Mouse (Mus musculus) midbrain, embryonic 14.5 days (tissue): ENCODE data around the gene Ldb3. TPM values are rescaled to one million over a fixed set of nuclear protein-coding genes. Genes with fewer than 3 reads are reported as not detected.

Source experiments
- ATAC-seq: fragments of 200-750 bp; cut with Nextera tagmentation; 2 replicates; pipeline ENCODE4 v1.8.0; 2017; ENCODE audit warnings: moderate number of reproducible peaks, moderate library complexity; ENCODE audit not compliant: low FRiP score, low TSS enrichment
- DNase-seq: peaks from one replicate; pipeline ENCODE4 v3.0.0-alpha.2; 2015
- H3K27ac ChIP-seq: fragments of 300-500 bp; sonication (generic); replicated peaks from 2 replicates; pipeline ENCODE4 v1.5.1; 2014; ENCODE audit warnings: mild to moderate bottlenecking, low read depth, low read length, moderate library complexity
- H3K27me3 ChIP-seq: fragments of 300-500 bp; sonication (generic); 2 replicates; pipeline ENCODE4 v1.6.1; 2014; ENCODE audit warnings: low read length, control low read depth, mixed read lengths; ENCODE audit not compliant: control insufficient read depth, insufficient read depth
- H3K36me3 ChIP-seq: fragments of 300-500 bp; sonication (generic); 2 replicates; pipeline ENCODE4 v1.6.1; 2014; ENCODE audit warnings: low read length, control low read depth; ENCODE audit not compliant: control insufficient read depth, insufficient read depth
- H3K4me1 ChIP-seq: fragments of 300-500 bp; sonication (generic); 2 replicates; pipeline ENCODE4 v1.6.1; 2014; ENCODE audit warnings: mild to moderate bottlenecking, antibody characterized with exemption, low read length, control low read depth; ENCODE audit not compliant: control insufficient read depth, insufficient read depth
- H3K4me2 ChIP-seq: fragments of 300-500 bp; sonication (generic); 2 replicates; pipeline ENCODE4 v1.6.1; 2014; ENCODE audit warnings: mild to moderate bottlenecking, low read length, moderate library complexity
- H3K4me3 ChIP-seq: fragments of 300-500 bp; sonication (generic); replicated peaks from 2 replicates; pipeline ENCODE4 v1.5.1; 2014; ENCODE audit warnings: low read depth, low read length
- H3K9ac ChIP-seq: fragments of 300-500 bp; sonication (generic); replicated peaks from 2 replicates; pipeline ENCODE4 v1.6.1; 2014; ENCODE audit warnings: mild to moderate bottlenecking, low read length, moderate library complexity
- H3K9me3 ChIP-seq: fragments of 300-500 bp; sonication (generic); 2 replicates; pipeline ENCODE4 v1.6.1; 2016; ENCODE audit warnings: low read length, control low read depth, mixed read lengths; ENCODE audit not compliant: control insufficient read depth
- WGBS: fragments of 180-500 bp; shearing (Covaris S2); extraction: QIAGEN DNeasy Blood & Tissue Kit; methylation state at CpG from one replicate; pipeline ENCODE4 v1.1.7; 2014; 5-methylcytosine and 5-hydroxymethylcytosine counted together
- polyA plus RNA-seq: library from polyadenylated mRNA; unstranded; fragments of >200 nt; fragmentation: Nextera tagmentation; extraction: Ambion mirVana; gene quantifications from 2 replicates; pipeline ENCODE4 v1.2.1, GENCODE M21; 2014

Ldb3 gene
- polyA plus RNA-seq, 1 experiment from 2014 or later: 0.50 TPM

- no peak for ATAC-seq
- Histone ChIP-seq H3K27ac (peak within 1 kb of the TSS; percentile 95), H3K27me3 (no peaks in the 10 kb centered on the region), H3K4me3 (peak within 1 kb of the TSS; percentile 87), H3K9ac (peak within 1 kb of the TSS; percentile 93), H3K4me1 (peaks cover 21% of the 10 kb centered on the region), H3K36me3 (no peaks in the 10 kb centered on the region), H3K4me2 (peak within 1 kb of the TSS; percentile 74), H3K9me3 (no peaks in the 10 kb centered on the region)
- WGBS: 6% methylated on average over 15 of the region's 15 CpGs
- DNase-seq: no peak
Observed at GRCm38 (mm10) chr14:34503325-34503647, 85.2 kb downstream of the Ldb3 start, which contains the start of gene Bmpr1a. Bmpr1a (minus strand) TSS chr14:34503341.

GRCm38 (mm10) chr14:34502475-34503324 lies 85.8 kb downstream of the Ldb3 start:
- WGBS: under 1% methylated on average over 80 of the region's 115 CpGs
- peak overlapping the region; percentile 74 for H3K4me2 ChIP-seq
- no peaks in the 10 kb centered on the region for H3K36me3 ChIP-seq
- peak overlapping the region; percentile 93 for H3K9ac ChIP-seq
- peaks cover 17% of the 10 kb centered on the region for H3K4me1 ChIP-seq
- no peaks in the 10 kb centered on the region for H3K9me3 ChIP-seq
- DNase-seq (peak; percentile 98), ATAC-seq (peak; percentile 92)
- H3K27ac ChIP-seq: peak overlapping the region; percentile 95
- H3K27me3 ChIP-seq: no peaks in the 10 kb centered on the region
- H3K4me3 ChIP-seq: peak overlapping the region; percentile 87

GRCm38 (mm10) chr14:34501804-34502474 lies 86.5 kb downstream of the Ldb3 start:
- Histone ChIP-seq H3K4me2 (peak overlapping the region; percentile 74), H3K27me3 (no peaks in the 10 kb centered on the region), H3K36me3 (no peaks in the 10 kb centered on the region), H3K9me3 (no peaks in the 10 kb centered on the region), H3K4me3 (peak overlapping the region; percentile 87), H3K4me1 (peaks cover 17% of the 10 kb centered on the region), H3K9ac (peak overlapping the region; percentile 93), H3K27ac (peak overlapping the region; percentile 95)
- ATAC-seq (peak; percentile 6; the same call in 1 of the 2 replicates), DNase-seq (peak; percentile 74)
- under 1% methylated on average over 74 of the region's 77 CpGs for WGBS

- peak; percentile 46 for DNase-seq
- H3K36me3 ChIP-seq: no peaks in the 10 kb centered on the region
- under 1% methylated on average over 16 of the region's 16 CpGs for WGBS
Observed at GRCm38 (mm10) chr14:34501447-34501803, 87.1 kb downstream of the Ldb3 start.

GRCm38 (mm10) chr14:34500309-34500708 lies 88.2 kb downstream of the Ldb3 start:
- Histone ChIP-seq H3K27ac (no peak overlapping the region), H3K27me3 (no peaks in the 10 kb centered on the region), H3K9ac (no peak overlapping the region; the same call in 1 of the 2 replicates), H3K4me2 (peak overlapping the region; percentile 74), H3K4me3 (peak overlapping the region; percentile 87; the same call in 1 of the 2 replicates), H3K4me1 (peaks cover 17% of the 10 kb centered on the region), H3K9me3 (no peaks in the 10 kb centered on the region), H3K36me3 (no peaks in the 10 kb centered on the region)
- peak; percentile 25 for DNase-seq
- WGBS: 2% methylated on average over 4 of the region's 4 CpGs
- no peak for ATAC-seq

More at GRCm38 (mm10) chr14:34501447-34501803, 87.1 kb downstream of the Ldb3 start:
- peak overlapping the region; percentile 93 for H3K9ac ChIP-seq
- peak overlapping the region; percentile 95 for H3K27ac ChIP-seq
- H3K9me3 ChIP-seq: no peaks in the 10 kb centered on the region
- H3K4me1 ChIP-seq: peaks cover 17% of the 10 kb centered on the region
- no peaks in the 10 kb centered on the region for H3K27me3 ChIP-seq
- peak overlapping the region; percentile 74 for H3K4me2 ChIP-seq
- no peak for ATAC-seq
- H3K4me3 ChIP-seq: peak overlapping the region; percentile 87

- ATAC-seq: no peak
- Histone ChIP-seq H3K4me2 (peak overlapping the region; percentile 74), H3K27me3 (no peaks in the 10 kb centered on the region), H3K4me1 (peaks cover 17% of the 10 kb centered on the region), H3K4me3 (peak overlapping the region; percentile 87; the same call in 1 of the 2 replicates), H3K27ac (no peak overlapping the region), H3K9me3 (no peaks in the 10 kb centered on the region), H3K36me3 (no peaks in the 10 kb centered on the region), H3K9ac (no peak overlapping the region)
- no peak for DNase-seq
- WGBS: 55% methylated on average over 4 of the region's 4 CpGs
Observed at GRCm38 (mm10) chr14:34499664-34500063, 88.8 kb downstream of the Ldb3 start.

GRCm38 (mm10) chr14:34497346-34497745 lies 91.1 kb downstream of the Ldb3 start:
- DNase-seq: no peak
- Histone ChIP-seq H3K27me3 (no peaks in the 10 kb centered on the region), H3K4me1 (peaks cover 17% of the 10 kb centered on the region), H3K4me2 (no peak overlapping the region), H3K36me3 (no peaks in the 10 kb centered on the region), H3K9ac (no peak overlapping the region), H3K4me3 (no peak overlapping the region), H3K9me3 (no peaks in the 10 kb centered on the region), H3K27ac (no peak overlapping the region)
- no peak for ATAC-seq
- WGBS: 89% methylated on average over 3 of the region's 3 CpGs

GRCm38 (mm10) chr14:34493682-34494081 lies 94.8 kb downstream of the Ldb3 start:
- DNase-seq (no peak), ATAC-seq (no peak)
- Histone ChIP-seq H3K4me1 (no peaks in the 10 kb centered on the region; the same call in 1 of the 2 replicates), H3K9ac (no peak overlapping the region), H3K36me3 (no peaks in the 10 kb centered on the region), H3K4me2 (no peak overlapping the region), H3K9me3 (no peaks in the 10 kb centered on the region), H3K4me3 (no peak overlapping the region), H3K27ac (no peak overlapping the region), H3K27me3 (no peaks in the 10 kb centered on the region)
- 93% methylated on average over 3 of the region's 3 CpGs for WGBS
